Mouse (Mus musculus) liver, embryonic 15.5 days (tissue): ENCODE results near the gene Bad. TPM values are rescaled to one million over a fixed set of nuclear protein-coding genes. Genes with fewer than 3 reads are reported as not detected.

Experiments used
- ATAC-seq: fragments of 200-750 bp; cut with Nextera tagmentation; 2 replicates; pipeline ENCODE4 v1.8.0; 2017; ENCODE audit warnings: moderate number of reproducible peaks, mild to moderate bottlenecking, moderate library complexity; ENCODE audit not compliant: insufficient read depth
- H3K27ac ChIP-seq: fragments of 300-500 bp; sonication (generic); replicated peaks from 2 replicates; pipeline ENCODE4 v1.5.1; 2015; ENCODE audit warnings: mild to moderate bottlenecking, inconsistent platforms
- H3K27me3 ChIP-seq: fragments of 300-500 bp; sonication (generic); 2 replicates; pipeline ENCODE4 v1.6.1; 2015; ENCODE audit warnings: mild to moderate bottlenecking, inconsistent platforms
- H3K36me3 ChIP-seq: fragments of 300-500 bp; sonication (generic); replicated peaks from 2 replicates; pipeline ENCODE4 v1.6.1; 2015; ENCODE audit warnings: moderate library complexity, mild to moderate bottlenecking, inconsistent platforms
- H3K4me1 ChIP-seq: fragments of 300-500 bp; sonication (generic); replicated peaks from 2 replicates; pipeline ENCODE4 v1.6.1; 2015; ENCODE audit warnings: inconsistent platforms
- H3K4me2 ChIP-seq: fragments of 300-500 bp; sonication (generic); 2 replicates; pipeline ENCODE4 v1.6.1; 2015; ENCODE audit warnings: moderate library complexity, mild to moderate bottlenecking, inconsistent platforms
- H3K4me3 ChIP-seq: fragments of 300-500 bp; sonication (generic); replicated peaks from 2 replicates; pipeline ENCODE4 v1.5.1; 2015; ENCODE audit warnings: mild to moderate bottlenecking, inconsistent platforms
- H3K9ac ChIP-seq: fragments of 300-500 bp; sonication (generic); 2 replicates; pipeline ENCODE4 v1.6.1; 2015; ENCODE audit warnings: moderate library complexity, mild to moderate bottlenecking, inconsistent platforms
- H3K9me3 ChIP-seq: fragments of 300-500 bp; sonication (generic); replicated peaks from 2 replicates; pipeline ENCODE4 v1.6.1; 2016; ENCODE audit warnings: inconsistent platforms
- WGBS: fragments of 180-500 bp; shearing (Covaris S2); methylation state at CpG from one replicate; pipeline ENCODE4 v1.1.7; 2015; ENCODE audit warnings: mixed read lengths; ENCODE audit not compliant: insufficient replicate concordance; 5-methylcytosine and 5-hydroxymethylcytosine counted together
- polyA plus RNA-seq: library from polyadenylated mRNA; unstranded; fragments of >200 nt; fragmentation: Nextera tagmentation; extraction: Ambion mirVana; gene quantifications from 2 replicates; pipeline ENCODE4 v1.2.1, GENCODE M21; 2015

The Bad gene
- polyA plus RNA-seq, 1 experiment from 2014 or later: 25.5 TPM

DNA sequence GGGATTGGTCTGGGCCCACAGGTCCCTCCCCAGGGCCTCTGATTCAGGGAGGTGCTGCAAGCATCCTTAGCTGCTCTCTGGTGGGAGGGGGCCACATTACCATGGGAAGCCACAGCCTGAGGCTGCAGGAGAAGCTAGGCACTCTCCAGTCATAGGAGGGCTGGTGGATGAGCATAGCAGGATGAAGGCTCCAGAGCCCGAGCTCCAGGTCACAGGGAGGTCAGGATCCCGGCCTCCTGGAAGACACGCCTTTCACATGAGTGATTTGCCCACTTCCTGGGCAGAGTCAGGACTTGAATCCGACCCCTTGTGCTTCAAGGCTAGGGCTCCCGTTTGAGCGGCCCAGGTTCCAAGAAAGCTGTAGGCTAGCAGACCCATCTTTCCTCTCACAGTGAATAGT is 30.0 kb downstream of the Bad start:
- H3K27ac ChIP-seq: no peak overlapping the region
- H3K36me3 ChIP-seq: 0 out of 2 replicates have a peak, but pooled peaks cover 1% of the 10 kb centered on the region
- H3K27me3 ChIP-seq: peaks cover 22% of the 10 kb centered on the region
- no peak overlapping the region for H3K9ac ChIP-seq
- 69% methylated on average over 6 of the region's 6 CpGs for WGBS
- H3K4me1 ChIP-seq: peaks cover 90% of the 10 kb centered on the region
- H3K4me2 ChIP-seq: no peak overlapping the region
- no peak for ATAC-seq
- H3K4me3 ChIP-seq: no peak overlapping the region
- H3K9me3 ChIP-seq: no peaks in the 10 kb centered on the region

DNA sequence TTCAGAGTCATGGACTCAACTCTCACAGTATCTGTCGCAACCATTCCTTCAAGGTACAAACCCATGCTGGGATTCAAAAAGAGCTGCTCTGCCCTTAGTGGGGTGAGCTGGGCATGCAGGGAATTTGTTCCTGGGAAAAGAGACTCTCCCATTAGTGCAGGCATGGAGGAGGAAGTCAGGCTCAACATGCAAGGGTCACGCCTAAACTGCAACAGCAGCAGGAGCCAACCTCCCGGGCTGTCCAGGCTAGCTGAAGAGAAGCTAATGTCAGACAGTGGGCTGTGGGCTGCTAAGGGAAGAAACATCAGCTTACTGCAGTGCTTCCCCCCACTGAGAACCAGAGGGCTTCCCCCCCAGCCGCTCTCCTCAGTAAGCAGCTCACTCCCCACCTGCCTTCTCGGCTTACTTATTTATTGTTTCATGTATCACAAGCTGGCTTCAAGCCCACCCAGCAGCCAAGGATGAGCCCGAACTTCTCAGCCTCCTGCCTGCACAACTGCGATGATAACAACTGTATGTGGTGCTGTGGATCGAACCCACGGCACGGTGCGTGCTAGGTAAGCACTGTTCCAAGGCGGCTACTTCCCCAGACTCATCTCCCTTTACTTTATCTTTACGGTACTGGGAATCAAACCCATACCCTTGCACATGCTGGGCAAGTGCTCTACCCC is 30.7 kb downstream of the Bad start:
- H3K4me2 ChIP-seq: no peak overlapping the region
- no peaks in the 10 kb centered on the region for H3K9me3 ChIP-seq
- H3K4me1 ChIP-seq: peaks cover 88% of the 10 kb centered on the region
- peaks cover 6% of the 10 kb centered on the region for H3K36me3 ChIP-seq
- no peak overlapping the region for H3K4me3 ChIP-seq
- no peak overlapping the region for H3K9ac ChIP-seq
- ATAC-seq: no peak
- H3K27me3 ChIP-seq: peaks cover 22% of the 10 kb centered on the region
- no peak overlapping the region for H3K27ac ChIP-seq
- 74% methylated on average over 13 of the region's 13 CpGs for WGBS

DNA sequence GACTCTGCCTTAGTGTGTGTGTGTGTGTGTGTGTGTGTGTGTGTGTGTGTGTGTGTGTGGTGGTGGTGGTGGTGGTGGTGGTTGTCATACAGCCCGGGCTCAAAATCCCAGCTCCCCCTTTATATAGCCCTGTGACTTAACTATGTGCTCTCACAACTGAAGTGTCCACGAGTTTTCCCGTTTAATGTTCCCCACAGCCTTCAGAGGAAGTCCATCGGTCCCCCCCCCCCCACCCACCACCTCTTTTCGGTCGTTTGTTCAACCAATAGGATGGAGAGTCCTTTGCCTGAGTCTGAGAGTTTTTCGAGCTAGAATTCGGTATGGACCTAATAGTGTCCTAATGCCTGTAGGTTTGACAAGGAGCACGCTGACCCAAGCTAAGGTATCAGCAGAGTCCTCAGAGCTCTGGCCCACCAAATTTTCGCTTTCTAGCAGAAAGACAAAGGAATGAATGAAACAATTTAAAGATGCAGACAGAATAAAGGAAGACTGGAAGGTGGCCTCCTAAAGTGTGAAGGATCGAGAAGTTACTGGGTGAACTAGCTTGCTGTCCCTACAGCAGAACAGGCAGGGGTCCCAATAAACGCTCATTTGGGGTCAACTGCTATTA is 32.0 kb downstream of the Bad start:
- Histone ChIP-seq H3K9me3 (no peaks in the 10 kb centered on the region), H3K9ac (peak overlapping the region; percentile 56; the same call in 1 of the 2 replicates), H3K27me3 (peaks cover 11% of the 10 kb centered on the region), H3K27ac (peak overlapping the region; percentile 42), H3K36me3 (peaks cover 19% of the 10 kb centered on the region), H3K4me3 (peak overlapping the region; percentile 69), H3K4me2 (peak overlapping the region; percentile 90), H3K4me1 (peaks cover 88% of the 10 kb centered on the region)
- no peak for ATAC-seq
- 24% methylated on average over 12 of the region's 12 CpGs for WGBS

DNA sequence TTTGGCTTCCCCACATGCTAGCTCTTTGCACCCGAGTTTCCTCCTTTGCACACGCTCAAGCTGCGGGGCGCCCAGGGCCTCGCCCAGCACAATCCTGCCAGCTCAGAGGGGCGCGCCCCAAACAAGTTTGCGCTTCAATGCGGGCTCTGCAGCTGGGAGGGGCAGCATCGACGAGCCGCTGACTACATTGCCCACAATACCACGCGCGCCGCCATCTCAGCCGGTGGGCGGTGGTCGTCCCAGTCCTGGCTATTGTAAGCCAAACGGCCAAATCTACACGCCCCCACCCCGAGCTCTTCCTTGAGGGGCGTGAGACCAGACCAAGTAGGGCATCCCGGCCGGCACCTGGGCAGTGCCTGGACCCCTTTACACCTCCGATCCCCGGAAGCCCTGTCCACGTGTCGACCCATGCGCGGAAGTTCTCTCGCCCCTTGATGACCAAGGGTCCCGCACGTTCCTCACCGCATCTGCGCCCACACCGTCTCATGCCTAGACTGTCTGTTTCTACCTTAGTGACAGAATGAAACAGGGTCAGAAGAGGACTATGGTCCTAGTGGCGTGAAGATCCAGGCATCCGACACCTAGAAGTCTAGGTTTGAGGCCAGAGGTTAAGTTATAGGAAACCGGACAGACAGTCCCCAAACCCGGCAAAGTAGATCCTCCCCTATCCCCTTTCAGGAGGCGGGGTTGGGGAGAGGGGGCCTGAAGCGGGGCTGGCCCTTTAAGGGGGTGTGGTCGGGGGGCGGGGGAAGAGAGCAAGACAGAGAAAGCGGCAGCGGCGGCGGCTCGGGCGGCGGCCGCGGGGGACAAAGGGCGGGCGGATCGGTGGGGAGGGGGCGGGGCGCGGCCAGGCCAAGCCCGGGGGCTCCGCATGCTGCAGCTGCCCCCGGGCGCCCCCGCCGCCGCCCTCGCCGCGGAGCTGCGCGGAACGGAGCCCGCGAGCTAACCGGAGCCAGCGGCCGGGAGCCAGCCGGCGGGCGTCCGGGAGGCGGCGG is 32.8 kb downstream of the Bad start, which contains the start of gene Ppp1r14b:
TSS of gene Ppp1r14b (plus strand) at position 758 of the 995 bp plus-strand sequence.
- peaks cover 2% of the 10 kb centered on the region for H3K27me3 ChIP-seq
- H3K4me1 ChIP-seq: peaks cover 88% of the 10 kb centered on the region
- H3K4me2 ChIP-seq: peak within 1 kb of the TSS; percentile 90
- peak within 1 kb of the TSS; percentile 56 for H3K9ac ChIP-seq
- H3K9me3 ChIP-seq: no peaks in the 10 kb centered on the region
- H3K36me3 ChIP-seq: peaks cover 19% of the 10 kb centered on the region
- peak; percentile 60 for ATAC-seq
- H3K27ac ChIP-seq: peak within 1 kb of the TSS; percentile 76
- peak within 1 kb of the TSS; percentile 69 for H3K4me3 ChIP-seq
- under 1% methylated on average over 79 of the region's 84 CpGs for WGBS

DNA sequence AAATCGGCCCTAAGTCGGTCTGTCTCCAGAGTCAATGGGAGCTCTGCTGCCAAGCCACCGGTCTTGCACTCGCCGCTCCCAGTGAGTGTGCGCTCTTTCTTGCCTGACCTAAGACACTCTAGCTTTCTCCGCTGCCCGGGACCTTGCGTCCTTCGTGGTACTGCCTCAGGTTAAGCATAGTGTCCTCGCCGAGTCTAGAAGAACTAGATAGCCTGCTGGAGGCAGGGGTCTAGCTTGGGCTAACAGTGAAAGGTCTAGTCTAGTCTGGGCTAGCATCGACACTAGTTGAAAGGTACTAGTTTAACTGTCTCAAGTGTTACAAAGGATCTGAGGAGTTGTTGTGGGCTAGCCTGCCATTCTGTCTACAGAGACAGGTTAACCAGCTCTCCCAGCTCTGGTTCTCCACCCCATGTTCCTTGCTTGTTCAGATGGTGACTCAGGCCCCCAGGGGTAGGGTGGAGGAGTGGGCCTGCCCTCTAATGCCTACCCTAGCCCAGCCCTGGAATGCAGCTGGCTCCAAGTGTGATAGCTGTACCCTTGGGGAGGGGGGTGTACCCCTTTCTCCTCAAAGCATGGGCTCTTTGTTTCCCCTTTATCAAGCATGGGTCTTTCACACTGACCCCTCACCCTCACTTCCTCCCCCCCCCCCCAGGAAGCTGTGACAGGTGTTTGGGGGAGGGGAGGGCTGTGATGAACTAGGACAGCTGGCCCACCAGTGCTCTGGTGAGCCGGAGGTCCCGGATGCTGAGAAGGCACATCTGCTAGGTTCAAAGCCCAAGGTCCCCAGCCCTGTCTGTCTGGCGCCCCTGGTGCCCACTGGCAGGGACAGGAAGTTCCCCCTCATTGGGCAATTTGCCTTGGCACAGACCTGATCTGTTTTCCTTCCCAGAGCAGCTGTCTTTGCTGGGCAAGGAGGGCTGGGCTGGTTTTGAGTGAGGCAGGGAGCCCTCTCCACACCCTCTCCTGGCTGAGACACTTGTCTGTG is 34.2 kb downstream of the Bad start, which contains the start of gene Plcb3:
TSS of gene Plcb3 (minus strand) at position 934 of the 985 bp plus-strand sequence.
- under 1% methylated on average over 16 of the region's 16 CpGs for WGBS
- H3K9ac ChIP-seq: peak within 1 kb of the TSS; percentile 56
- peak within 1 kb of the TSS; percentile 90 for H3K4me2 ChIP-seq
- H3K36me3 ChIP-seq: peaks cover 19% of the 10 kb centered on the region
- no peaks in the 10 kb centered on the region for H3K9me3 ChIP-seq
- peaks cover 79% of the 10 kb centered on the region for H3K4me1 ChIP-seq
- H3K27me3 ChIP-seq: no peaks in the 10 kb centered on the region
- H3K4me3 ChIP-seq: peak within 1 kb of the TSS; percentile 69
- peak within 1 kb of the TSS; percentile 76 for H3K27ac ChIP-seq
- ATAC-seq: no peak

DNA sequence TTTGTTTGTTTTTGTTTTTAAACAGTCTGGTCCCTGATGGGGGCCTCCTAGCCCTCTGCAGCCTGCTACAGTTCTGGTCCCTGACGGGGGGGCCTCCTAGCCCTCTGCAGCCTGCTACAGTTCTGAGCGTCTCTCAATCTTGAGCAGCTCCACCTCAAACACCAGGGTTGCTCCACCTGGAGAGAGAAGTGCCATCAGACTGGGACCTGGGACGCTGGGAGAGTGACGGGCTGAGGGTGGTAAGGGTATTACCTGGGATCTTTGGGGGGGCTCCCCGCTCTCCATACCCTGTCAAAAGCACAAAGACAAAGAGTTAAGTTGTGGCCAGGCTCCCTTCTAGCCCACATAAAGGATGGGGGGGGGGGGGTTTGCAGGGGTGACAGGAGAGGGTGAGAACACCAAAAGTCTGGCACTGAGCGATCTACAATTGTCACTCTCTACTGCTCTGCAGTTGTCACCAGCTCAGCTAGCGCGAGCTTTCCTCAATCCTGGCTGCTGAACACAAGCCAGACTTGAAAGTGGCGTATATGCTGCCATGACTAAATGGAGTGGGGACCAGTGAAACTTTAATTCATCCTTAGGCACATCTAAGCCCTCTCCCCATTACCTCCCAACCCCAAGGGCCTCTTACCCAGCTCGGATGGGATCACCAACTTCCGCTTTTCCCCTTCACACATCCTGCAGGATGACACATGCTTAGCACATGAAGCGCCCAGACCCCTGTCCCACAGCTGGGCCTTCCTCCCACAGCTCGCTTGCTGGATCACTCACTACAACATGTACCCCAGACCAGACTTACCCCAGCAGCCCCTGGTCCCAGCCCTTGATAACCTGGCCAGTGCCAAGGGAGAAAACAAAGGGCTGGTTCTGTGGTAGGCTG is 36.3 kb downstream of the Bad start:
- ATAC-seq: no peak
- Histone ChIP-seq H3K27me3 (no peaks in the 10 kb centered on the region), H3K9ac (peak overlapping the region; percentile 20; the same call in 1 of the 2 replicates), H3K36me3 (peaks cover 29% of the 10 kb centered on the region), H3K9me3 (no peaks in the 10 kb centered on the region), H3K27ac (peak overlapping the region; percentile 91), H3K4me3 (peak overlapping the region; percentile 77), H3K4me2 (peak overlapping the region; percentile 98), H3K4me1 (peaks cover 77% of the 10 kb centered on the region)
- WGBS: 74% methylated on average over 13 of the region's 13 CpGs

DNA sequence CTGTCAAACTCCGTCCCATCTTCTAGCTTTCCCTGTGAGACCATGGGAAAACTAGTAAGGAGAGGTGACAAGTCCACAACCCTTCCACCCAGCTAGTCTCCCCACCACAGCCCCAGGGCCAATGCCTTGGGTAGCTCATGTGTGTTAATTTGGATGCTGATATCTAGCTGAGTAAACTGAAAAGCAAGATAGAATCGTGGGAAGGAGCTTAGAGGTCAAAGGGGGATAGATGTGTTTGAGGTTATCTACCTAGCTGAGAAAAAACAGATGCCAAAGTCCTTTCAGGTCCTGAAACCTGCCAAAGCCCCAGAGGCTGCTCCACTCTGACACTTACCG is 36.9 kb downstream of the Bad start:
- peak overlapping the region; percentile 71 for H3K9ac ChIP-seq
- no peaks in the 10 kb centered on the region for H3K9me3 ChIP-seq
- WGBS: 32% methylated on average over 3 of the region's 3 CpGs
- peak overlapping the region; percentile 91 for H3K27ac ChIP-seq
- H3K36me3 ChIP-seq: peaks cover 33% of the 10 kb centered on the region
- no peaks in the 10 kb centered on the region for H3K27me3 ChIP-seq
- peak overlapping the region; percentile 98 for H3K4me2 ChIP-seq
- H3K4me1 ChIP-seq: peaks cover 76% of the 10 kb centered on the region
- no peak for ATAC-seq
- H3K4me3 ChIP-seq: peak overlapping the region; percentile 77

DNA sequence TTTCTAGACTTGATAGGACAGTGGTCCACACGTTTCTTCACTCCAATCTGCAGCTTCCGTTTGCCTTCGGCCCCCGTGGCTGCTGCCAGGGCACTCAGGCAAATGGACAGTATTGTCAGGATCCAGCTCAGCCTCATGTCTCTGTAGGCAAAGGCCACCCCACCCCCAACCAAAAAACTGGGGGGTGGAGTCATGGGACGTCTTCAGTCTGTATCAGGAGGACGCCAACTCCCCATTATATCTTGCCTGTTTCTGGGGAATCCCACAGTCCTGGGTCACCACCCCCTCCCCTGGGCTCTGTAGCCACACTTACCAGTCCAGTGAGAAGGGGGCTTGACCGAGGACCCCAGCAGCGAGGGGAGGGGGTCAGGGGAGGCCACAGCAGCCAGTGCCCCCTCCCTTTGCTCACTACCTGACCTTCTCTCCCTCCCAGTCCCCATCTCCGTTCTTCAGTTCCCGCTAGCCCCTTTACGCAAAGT is 37.4 kb downstream of the Bad start:
- Histone ChIP-seq H3K4me2 (peak overlapping the region; percentile 98), H3K27me3 (no peaks in the 10 kb centered on the region), H3K4me1 (peaks cover 72% of the 10 kb centered on the region), H3K27ac (peak overlapping the region; percentile 91), H3K4me3 (peak overlapping the region; percentile 77), H3K9ac (peak overlapping the region; percentile 71), H3K36me3 (peaks cover 38% of the 10 kb centered on the region), H3K9me3 (no peaks in the 10 kb centered on the region)
- ATAC-seq: no peak
- WGBS: 7% methylated on average over 11 of the region's 11 CpGs

DNA sequence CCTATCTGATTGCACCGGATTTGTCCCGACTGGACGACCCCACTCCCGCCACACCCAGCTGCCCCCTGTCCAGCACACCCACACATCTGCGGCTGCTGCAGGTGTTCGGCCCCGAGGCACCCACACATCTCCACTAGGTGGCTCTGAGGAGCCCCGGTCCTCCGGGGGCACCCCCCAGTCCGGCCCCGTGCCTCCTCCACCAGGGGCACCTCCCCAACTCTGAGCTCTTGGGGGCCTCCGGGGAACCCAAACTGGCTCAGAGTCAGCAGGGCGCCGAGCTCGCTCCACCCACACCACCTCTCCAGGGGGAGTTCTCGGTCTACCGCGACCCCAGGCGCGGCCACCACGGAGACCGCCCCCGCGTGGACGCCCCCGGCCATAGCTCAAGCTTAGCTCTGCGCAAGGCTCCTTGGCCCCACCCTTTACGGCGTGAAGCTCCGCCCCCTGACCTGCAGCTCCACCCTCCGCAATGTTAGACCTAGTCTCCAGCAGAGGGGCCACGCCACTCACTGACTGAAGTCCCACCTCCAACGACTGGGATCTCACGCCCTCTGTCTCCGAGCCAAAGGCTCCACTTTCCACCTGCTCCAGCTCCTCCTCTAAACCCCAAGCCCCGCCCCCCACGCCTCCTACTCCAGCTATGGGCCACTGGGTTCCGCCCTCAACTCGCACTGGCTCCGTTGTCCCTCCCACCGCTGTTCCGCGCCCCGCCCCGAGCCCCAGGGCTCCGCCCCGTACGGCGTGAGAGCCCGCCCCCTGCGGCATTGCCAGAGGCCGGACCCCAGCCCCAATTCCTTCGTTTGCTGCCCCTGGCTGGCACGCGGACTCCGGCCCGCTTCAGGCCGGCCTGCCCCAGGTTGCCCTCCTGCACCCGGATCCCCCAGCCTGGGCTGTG is 38.1 kb downstream of the Bad start:
- peak; percentile 84 for ATAC-seq
- Histone ChIP-seq H3K9me3 (no peaks in the 10 kb centered on the region), H3K27me3 (no peaks in the 10 kb centered on the region), H3K27ac (peak overlapping the region; percentile 91), H3K36me3 (peaks cover 42% of the 10 kb centered on the region), H3K4me2 (peak overlapping the region; percentile 98), H3K4me3 (peak overlapping the region; percentile 77), H3K9ac (peak overlapping the region; percentile 78), H3K4me1 (peaks cover 65% of the 10 kb centered on the region)
- WGBS: 1% methylated on average over 59 of the region's 59 CpGs
